Mouse (Mus musculus) WW6 (cell line): ENCODE results near the gene Id1.

Experiments used
- DNase-seq: peaks from one replicate; pipeline ENCODE4 v3.0.0-alpha.2; 2013; ENCODE audit warnings: low read depth, low spot score

Id1 gene

DNA sequence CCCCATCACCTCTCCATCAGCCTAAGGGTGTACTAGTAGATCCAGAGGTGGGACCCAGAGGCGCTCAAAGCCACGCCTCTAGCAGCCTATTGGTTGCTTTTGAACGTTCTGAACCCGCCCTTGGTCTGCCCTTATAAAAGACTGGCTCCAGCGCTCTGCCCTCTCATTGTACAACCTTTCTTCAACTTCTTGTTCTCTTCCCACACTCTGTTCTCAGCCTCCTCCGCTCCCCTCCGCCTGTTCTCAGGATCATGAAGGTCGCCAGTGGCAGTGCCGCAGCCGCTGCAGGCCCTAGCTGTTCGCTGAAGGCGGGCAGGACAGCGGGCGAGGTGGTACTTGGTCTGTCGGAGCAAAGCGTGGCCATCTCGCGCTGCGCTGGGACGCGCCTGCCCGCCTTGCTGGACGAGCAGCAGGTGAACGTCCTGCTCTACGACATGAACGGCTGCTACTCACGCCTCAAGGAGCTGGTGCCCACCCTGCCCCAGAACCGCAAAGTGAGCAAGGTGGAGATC, at the start of gene Id1:
Gene Id1 (plus strand): TSS at position 162 of the 512 bp plus-strand sequence.
- peak; percentile 55 for DNase-seq

DNA sequence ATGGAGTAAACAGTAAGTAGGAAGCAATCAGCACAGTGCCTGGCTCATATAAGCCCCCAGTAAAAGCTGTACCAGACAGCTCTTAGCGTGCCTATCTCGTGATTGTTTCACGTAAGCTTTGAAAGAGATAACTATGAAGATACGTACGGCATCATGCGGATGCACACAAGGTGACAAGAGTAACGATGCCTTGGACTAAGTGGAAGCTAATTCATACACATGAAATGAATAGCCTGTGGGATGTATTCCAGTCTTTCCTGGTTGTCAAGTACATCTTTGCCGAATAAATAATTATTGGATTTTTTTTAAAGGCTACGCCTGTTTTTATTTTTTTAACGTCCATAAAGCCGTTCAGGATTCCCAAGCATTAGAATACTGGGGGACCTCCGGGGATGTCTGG, 49.7 kb upstream of the Id1 start:
- DNase-seq = no peak

DNA sequence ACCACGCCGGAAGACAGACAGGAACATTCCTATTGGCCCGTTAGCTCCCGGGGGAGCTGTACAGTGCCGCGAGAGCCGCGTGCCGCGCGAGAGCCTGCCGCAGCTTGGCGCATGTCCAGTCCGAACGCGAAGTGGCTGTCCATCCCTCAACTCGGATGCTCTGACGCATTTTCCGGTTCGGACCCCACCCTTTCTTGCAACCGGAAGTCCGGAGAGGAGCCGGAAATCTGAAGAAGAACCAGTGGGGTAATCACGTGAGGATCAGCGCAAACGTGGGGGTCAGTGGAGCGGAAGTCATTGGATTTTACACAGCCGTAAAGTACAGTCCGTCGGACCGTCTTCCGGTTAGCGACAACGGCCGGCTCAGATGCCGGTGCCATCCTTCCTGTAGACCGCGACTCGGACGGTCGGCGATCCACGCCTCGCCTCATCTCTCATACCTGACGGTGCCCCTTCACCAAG, 49.2 kb upstream of the Id1 start, which contains the start of gene Mcts2:
Gene Mcts2 (plus strand): TSS at position 230 of the 462 bp plus-strand sequence.
- DNase-seq = peak; percentile 93

DNA sequence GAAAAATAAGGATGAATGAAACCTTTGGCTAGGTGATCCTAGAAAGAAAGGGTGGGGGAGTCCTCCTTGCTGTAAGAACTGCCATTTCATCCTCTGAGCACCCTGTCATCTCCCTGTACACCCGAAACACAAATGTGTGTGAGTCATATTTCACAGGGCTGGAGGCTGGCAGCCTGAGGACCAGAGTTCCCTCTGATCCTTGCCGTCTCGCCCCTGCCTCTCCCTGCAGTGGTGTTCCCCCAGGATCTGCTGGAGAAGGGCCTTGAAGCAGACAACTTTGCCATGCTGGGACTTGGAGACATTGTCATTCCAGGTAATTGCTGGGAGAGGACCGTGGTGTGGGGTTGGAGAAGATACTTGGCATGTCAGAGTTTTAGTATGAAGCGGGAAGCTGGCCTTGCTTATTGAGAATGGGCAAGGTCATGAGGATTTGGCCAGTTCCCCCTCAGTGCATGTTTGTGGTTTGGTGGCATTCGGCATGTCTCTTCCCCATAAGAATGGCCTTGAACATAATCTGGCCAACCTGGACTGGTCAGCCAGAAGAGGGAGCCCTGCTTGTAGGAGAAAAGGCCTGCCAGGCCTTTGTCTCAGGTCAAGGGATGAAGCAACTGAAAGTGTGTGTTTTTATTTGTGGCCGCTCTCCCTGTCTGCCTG, 44.4 kb upstream of the Id1 start:
- DNase-seq = no peak

DNA sequence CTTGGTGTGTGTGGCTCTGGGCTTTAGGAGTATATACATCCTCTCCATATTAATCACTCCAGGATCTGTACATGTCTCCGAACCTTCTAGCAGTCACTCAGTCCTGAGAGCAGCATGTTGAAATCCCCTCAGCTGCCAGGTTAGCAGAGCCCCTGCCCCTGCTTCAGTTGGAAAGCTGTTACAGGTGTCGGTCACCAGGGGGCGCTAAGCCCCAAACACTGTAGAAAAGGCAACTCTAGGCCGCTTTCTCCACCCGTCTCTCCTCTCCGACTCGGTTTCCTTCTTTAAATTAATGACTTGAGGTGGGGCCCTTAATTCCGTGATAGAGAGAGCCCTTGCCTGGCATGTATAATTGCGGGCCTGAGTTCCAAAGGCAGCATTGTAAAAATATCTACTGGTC, 42.8 kb upstream of the Id1 start:
- DNase-seq = no peak

DNA sequence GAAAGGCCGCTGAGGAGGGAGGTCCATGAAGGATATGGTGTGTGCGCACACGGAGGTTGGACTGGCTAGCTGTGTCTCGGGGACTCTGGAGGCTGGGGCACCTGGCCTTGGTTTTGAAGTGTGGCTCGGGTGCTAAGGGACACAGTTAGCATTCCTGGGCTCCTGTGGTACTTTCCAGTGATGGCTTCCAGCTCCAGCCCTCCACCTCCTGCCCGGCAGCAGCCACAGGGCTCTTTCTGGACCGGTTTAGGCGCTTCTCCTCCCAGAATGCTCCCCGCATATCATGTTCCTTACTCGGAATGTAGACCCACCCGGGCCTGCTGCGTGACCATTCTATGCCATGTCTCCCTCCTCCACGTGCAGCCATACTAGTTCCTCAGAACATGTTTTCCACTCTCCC, 42.3 kb upstream of the Id1 start:
- DNase-seq = no peak

DNA sequence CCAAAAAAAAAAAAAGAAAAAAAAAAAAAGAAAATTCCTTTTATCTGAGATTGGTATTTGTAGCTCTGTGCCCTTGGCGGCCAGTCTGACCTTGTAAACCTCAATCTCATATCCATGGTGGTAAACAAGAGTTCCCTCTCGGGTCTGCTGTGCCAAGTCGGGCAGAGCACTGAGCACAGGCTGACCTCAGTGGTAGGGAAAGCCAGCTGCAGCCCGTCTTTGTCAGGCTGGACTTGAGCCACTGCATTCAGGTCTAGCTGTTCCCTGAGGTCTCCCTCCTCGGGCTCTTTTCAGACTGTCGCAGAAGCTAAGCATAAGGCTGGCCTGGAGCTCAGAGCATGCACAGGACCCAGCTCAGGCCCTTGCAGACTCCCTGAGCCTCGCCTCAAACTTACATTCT, 41.3 kb upstream of the Id1 start:
- no peak for DNase-seq

DNA sequence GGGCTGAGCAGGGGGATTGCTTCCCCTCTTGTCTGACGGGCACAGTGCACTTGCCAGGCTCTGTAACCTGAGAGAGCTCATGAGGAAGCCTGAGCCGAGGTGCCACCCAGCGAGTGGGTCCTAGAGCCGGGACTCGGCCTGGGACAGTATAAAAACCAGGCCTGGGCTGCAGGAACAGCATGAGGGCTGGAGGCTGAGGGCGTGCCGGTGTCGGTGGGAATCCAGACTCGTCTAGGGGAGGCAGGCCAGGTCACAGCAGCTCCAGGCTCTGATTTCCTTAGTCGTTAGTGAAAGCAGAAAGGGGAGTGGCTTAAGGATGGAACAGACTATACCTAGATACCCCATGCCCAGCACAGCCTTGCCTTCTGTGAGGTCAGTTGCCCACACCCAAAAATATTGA, 40.0 kb upstream of the Id1 start:
- DNase-seq = no peak

DNA sequence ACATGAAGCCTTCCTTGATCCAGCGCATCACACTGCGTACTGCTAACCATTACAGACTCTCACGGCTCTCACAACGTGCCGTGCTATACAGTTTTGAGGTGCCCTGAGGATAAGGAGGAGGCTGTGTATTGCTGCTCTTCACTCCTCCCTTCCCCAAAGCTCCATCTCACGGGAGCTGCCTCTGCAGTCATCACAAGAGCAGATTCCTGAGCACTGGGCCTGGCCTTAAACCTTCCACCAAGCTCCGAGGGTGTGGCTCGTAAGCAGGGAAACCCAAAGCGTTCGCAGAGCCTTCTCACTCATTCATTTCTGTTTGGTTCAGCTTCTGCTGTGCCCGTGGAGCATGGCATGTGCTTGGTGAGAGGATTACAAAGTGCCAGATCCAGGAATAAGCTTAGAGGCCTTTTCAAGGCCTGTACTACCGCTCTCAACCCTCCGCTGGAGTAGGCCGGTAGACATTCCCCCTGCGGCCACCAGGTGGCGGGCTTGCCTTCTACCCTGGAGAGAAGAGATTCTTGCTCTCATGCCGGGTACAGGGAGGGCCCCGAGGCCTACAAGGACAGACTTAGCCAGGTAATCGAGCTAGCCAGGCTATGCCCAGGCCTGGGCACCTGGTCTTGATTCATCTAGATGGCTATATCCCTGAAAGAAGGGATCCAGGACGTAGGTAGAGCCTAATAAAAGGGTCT, 39.4 kb upstream of the Id1 start:
- DNase-seq = peak; percentile 71

DNA sequence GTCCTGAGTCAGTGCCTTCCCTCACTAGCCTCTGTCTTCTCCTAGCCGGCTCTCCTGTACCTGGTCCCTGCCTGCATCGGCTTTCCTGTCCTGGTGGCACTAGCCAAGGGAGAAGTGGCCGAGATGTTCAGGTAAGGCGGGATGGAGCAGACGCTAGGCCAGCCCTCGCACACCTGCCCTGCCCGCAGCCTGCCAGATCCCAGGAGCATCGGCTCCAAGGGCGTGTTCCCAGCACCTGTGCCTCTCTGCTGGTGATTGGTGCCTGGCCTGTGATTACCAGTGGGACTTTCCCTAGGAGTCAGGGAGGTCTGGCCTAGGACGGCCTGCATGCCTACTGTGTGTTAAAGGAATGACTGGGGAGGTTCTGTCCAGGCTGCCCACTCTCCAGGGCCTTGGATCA, 35.9 kb upstream of the Id1 start:
- no peak for DNase-seq

DNA sequence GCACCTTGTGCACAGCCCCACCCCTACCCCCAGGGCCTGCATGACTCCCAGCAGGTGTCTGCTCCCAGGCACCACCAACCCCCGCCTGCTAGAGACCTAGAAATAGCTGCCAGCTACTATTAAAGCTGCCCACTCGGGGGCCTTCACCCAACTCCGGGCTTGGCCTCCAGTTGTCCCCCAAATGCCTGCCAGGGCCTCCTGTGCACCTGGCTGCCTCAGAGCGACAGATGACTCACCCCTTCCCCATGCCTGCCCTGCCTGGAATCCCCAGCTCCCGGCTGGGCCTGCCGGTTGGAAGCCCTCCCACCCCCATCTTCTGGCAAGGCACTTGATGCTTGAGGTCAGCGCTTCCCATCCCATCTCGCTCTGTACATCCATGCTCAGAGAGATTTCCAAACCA, 35.3 kb upstream of the Id1 start:
- no peak for DNase-seq

DNA sequence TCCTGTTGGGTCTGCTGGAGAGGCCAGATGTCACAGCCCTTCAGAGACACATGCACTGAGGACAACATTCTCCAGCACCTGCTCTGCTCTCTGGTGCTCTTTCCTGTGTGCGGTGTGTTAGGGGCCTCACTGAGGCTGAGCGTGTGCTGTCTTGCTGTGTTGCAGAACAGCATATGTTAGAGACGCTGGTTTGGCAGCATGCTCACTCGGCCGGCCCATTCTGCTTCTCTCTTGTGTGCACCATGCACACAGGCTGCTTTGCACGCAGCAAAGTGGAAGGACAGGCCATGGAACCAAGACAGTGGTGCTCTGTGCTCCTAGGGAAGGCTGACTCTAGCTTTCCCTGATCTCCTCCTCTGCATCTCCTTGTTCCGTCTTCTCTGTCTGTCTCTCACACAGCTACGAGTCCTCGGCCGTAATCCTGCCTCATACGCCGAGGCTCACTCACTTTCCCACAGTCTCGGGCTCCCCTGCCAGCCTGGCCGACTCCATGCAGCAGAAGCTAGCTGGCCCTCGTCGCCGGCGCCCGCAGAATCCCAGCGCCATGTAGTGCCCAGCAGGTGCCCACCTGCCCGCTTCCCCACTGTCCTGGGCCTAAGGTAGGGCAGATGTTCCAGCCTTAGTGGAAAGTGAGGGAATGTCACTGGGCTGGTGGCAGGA, 32.3 kb upstream of the Id1 start:
- no peak for DNase-seq

DNA sequence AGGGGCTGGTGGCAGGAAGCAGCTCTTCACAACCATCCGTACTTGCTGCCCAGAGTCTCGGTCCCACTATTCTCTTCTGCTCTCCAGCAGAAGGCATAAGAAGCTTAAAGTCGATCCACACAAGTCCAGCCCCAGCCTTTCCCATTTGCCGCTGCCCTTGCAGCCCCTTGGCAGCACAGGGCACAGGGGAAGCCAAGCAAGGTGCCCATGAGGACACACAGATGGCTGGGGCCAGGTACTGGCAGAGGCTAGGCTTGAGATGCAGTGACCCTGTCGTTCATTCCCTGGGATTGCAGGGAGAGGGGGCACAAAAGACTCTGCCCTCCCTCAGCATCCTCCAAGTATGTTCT, 31.8 kb upstream of the Id1 start:
- no peak for DNase-seq

DNA sequence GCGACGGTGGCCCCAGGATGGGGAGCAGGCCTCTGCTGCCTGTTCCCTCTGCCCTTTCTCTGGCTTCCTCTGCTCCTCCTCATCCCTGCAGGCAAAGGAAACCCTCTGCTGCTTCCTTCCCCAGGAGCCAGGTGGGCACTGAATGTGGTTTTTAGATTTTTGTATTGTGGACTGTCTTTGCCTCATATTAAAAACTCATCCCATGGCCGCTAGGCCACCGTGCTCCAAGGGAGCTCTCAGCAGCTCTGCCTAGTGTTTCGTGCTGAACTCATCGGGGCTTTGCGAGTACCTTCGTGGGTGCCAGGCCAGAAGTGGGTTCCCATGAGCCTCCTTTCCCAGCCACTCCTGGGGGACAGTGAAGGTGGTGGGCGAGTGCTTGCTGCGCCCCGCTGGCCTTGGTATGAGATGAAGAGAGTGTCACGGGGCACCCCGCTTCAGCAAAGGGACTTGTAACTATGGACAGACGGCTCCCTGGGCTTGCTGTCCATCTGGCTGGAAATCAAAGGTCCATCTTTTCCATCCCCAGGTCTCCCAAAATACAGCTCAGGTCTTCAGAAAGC, 31.2 kb upstream of the Id1 start:
- no peak for DNase-seq

DNA sequence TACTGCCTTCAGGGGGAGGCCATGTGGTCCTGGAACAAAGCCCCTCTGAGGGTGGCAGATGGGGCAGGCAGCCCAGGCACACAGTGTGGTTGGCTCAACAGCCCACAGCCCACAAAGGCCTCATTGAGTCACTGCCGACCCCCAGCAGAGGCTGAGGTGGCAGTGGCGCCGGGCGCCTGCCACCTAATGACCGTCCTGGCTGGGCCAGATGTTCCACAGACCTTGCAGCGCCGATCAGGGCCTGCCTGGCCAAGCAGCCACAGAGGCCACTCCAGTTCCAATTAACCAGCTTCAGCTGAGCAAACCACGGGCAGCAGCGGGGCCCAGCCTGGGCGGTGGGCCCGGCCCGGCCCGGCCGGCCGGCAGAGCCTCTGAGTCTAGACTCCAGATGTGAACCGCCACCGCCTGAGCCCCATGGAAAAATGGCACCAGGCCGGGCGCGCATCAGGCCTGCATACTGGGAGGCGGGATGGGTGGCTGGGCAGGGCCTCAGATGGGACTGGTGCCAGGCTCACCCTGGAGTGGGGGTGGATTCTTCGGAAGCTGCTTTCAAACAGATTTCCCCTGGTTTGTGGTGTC, 30.0 kb upstream of the Id1 start:
- DNase-seq = no peak

DNA sequence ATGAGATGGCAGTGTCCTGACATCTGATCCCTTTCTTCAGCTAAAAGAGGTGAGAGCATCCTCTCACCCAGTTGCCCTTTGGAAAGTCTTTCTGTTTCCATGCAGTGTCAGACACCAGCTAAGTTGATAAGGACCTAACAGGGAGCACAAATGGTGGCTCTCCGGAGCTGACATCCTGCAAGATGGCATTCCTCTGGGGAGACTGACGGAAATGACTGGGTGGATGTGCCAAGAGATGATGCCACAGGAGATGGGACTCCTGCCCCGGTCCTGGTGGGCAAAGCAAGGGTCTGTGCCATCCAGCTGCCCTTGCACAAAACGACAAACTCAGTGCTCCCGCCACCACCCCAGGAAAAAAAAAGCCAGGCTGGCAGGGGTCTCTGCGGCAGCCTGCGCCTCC, 28.9 kb upstream of the Id1 start:
- no peak for DNase-seq

DNA sequence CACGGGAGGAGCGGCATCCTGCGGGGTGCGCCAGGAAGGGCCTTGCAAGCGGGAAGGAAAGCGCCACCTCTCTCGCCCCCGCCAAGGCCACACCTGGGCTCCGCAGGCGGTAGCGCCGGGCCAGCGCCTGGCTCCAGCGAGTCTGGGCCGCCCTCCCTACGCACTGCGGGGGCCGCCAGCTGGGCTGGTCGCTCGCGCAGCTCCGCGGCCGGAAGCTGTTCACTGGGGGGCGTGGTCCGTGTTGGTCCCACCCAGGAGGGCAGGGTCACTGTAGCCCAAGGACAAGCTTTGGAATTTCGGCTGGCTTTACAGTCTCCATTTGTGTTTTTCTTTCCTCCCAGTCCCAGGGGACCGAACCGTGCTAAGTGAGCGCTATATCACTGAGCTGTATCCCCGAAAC, 28.4 kb upstream of the Id1 start:
- peak; percentile 79 for DNase-seq

DNA sequence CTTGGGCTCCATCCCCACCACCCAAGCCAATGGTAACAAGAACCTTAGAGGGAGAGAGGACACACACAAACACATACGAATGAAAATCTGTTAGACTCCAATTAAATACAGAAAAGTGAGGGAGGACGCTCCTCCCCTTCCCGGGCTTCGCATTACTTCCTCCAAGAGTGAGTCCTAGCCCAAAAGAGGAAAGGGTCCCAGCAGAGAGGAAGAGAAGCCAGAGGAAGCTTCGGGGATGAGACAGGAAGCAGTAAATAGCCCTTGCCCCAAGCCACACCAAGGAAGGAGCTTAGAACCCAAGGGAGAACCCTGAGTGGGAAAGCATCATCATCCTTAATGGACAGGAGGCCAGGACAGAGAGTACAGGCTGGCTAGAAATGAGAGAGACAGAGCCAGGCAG, 27.0 kb upstream of the Id1 start:
- no peak for DNase-seq

DNA sequence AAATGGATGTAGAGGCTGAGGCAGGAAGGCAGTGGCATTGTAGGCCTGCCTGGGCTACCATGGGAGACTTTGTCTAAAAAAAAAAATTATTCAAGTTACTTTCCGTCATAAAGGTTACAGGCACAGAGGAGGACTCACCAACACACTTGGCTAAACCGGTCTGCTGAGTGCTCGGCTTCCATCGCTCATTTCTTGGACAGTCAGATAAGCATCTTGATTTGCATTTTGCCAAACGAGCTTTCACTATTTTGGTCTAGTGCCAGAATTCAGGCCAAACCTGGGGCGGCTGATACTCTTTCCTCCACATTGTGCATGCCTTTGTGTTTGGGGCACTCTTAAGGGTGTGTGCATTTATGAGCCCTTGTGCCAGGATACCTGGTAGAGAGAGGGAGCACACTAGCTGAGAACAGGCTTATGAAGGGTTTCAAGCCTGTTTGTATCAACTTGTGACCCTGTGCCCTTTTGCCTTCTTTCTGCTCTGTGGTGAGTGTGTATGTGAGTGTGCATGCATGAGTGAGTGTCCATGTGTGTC, 19.7 kb upstream of the Id1 start:
- no peak for DNase-seq

DNA sequence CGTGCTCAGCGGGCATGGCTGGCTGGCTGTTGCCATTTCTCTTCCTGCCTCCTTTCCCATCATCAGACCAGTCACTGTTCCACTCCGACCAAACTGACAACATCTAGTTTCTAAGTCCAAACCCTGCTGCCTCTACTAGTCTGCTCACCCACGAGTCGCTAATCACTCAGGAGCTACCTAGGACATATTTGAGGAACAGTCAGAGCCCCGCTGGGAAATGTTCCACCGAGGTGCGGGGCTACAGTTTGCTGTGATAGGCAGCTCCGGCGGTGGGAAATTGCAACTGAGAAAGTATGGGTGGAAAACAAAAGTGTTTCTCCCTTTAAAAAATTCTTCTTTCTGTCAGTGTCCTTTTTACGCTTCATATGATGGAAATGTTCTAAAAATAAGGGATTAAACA, 18.4 kb upstream of the Id1 start:
- DNase-seq = no peak

DNA sequence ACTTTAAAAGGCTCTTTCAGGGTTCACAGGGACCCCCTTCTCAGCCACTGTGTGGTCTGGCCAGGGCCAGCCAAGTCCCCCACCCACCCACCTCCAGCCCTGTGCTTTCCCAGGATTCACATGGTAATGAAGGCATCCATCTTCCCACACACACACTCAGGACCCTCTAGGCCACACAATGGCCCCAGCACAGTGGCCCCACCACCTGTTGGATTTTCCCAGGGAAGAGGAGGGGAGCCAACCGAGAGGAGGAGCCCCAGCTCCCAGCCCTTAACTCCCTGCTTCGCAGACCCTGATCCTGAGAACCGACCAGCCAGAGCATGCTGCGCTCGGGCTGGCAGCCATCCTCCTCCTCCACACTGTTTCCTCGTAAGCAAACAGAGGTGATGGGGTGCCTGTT, 18.0 kb upstream of the Id1 start:
- DNase-seq = no peak
